Mouse (Mus musculus): ENCODE results near the gene Acat2. TPM values are rescaled to one million over a fixed set of nuclear protein-coding genes. Genes with fewer than 3 reads are reported as not detected.
A peak's percentile ranks its signal among the peaks of the same experiment; 100 is the strongest.
"Not testable (repeated sequence)": the region's sequence is repeated elsewhere in the genome, so short reads cannot be mapped to it uniquely, and the experiment has no call there.

The Acat2 gene
- polyA plus RNA-seq, 1 experiment from 2014 or later = 62.7 TPM

- H3K36me3 ChIP-seq (ENCODE audit: control insufficient read depth, insufficient read depth); H3K4me2 ChIP-seq (replicated peaks; ENCODE audit: low read depth); H3K4me3 ChIP-seq (ENCODE audit: low read depth, low read length); H3K9me3 ChIP-seq (ENCODE audit: control insufficient read depth); H3K4me1 ChIP-seq (replicated peaks; ENCODE audit: control insufficient read depth, insufficient read depth, low read length); H3K9ac ChIP-seq (ENCODE audit: low read depth, low read length); H3K27me3 ChIP-seq (replicated peaks; ENCODE audit: control insufficient read depth, insufficient read depth, low read length); ATAC-seq; H3K27ac ChIP-seq (ENCODE audit: low read depth, low read length): not testable (repeated sequence)
- 96% methylated on average over 5 of the region's 5 CpGs for WGBS
- TF ChIP-seq CTCF (IDR thresholded peaks at IDR 0.05; ENCODE audit: low read depth) = peak; percentile 11; the same call in 1 of the 2 replicates
These were observed 41.7 kb upstream of the Acat2 start for GRCm38 (mm10) chr17:13002243-13002642.

- ATAC-seq = no peak
- WGBS = 71% methylated on average over 6 of the region's 6 CpGs
- TF ChIP-seq CTCF (IDR thresholded peaks at IDR 0.05; ENCODE audit: low read depth) = no peak
- no peak overlapping the region for H3K9ac ChIP-seq (ENCODE audit: low read depth, low read length)
- no peak overlapping the region for H3K27ac ChIP-seq (ENCODE audit: low read depth, low read length)
- no peaks in the 10 kb centered on the region for H3K27me3 ChIP-seq (replicated peaks; ENCODE audit: control insufficient read depth, insufficient read depth, low read length)
- no peak overlapping the region for H3K4me3 ChIP-seq (ENCODE audit: low read depth, low read length)
- H3K36me3 ChIP-seq (ENCODE audit: control insufficient read depth, insufficient read depth) = no peaks in the 10 kb centered on the region
- no peaks in the 10 kb centered on the region for H3K4me1 ChIP-seq (replicated peaks; ENCODE audit: control insufficient read depth, insufficient read depth, low read length)
- H3K4me2 ChIP-seq (replicated peaks; ENCODE audit: low read depth) = no peak overlapping the region
- no peaks in the 10 kb centered on the region for H3K9me3 ChIP-seq (ENCODE audit: control insufficient read depth)
These were observed 38.5 kb upstream of the Acat2 start for GRCm38 (mm10) chr17:12999069-12999468.

DNA sequence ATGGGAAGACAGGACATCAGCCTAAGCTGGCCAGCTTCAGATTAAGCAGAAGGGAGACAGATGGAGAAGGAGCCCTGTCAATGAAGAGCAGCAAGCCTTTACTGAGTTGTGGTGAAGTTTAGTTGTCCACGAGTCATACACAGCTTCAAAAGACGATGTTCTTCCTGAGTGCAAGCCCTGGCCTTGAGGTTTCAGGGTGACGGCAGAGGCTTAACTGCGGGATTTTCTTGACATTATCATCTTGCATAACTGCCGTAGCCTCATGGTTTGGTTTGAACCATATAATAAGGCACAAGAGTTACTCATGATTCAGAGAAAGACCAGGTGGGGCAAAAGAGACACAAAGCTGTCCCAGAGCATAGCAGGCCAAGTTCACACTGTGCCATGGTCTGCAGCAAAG is 37.3 kb upstream of the Acat2 start:
- Histone ChIP-seq H3K27ac (ENCODE audit: low read depth, low read length) (no peak overlapping the region), H3K9me3 (ENCODE audit: control insufficient read depth) (no peaks in the 10 kb centered on the region), H3K4me3 (ENCODE audit: low read depth, low read length) (no peak overlapping the region), H3K36me3 (ENCODE audit: control insufficient read depth, insufficient read depth) (no peaks in the 10 kb centered on the region), H3K27me3 (replicated peaks; ENCODE audit: control insufficient read depth, insufficient read depth, low read length) (no peaks in the 10 kb centered on the region), H3K4me1 (replicated peaks; ENCODE audit: control insufficient read depth, insufficient read depth, low read length) (no peaks in the 10 kb centered on the region), H3K4me2 (replicated peaks; ENCODE audit: low read depth) (no peak overlapping the region), H3K9ac (ENCODE audit: low read depth, low read length) (no peak overlapping the region)
- 90% methylated on average over 5 of the region's 5 CpGs for WGBS
- no peak for TF ChIP-seq CTCF (IDR thresholded peaks at IDR 0.05; ENCODE audit: low read depth)
- no peak for ATAC-seq

GRCm38 (mm10) chr17:12996345-12996744 is 35.8 kb upstream of the Acat2 start:
- Histone ChIP-seq H3K4me3 (ENCODE audit: low read depth, low read length) (no peak overlapping the region), H3K4me1 (replicated peaks; ENCODE audit: control insufficient read depth, insufficient read depth, low read length) (no peaks in the 10 kb centered on the region), H3K4me2 (replicated peaks; ENCODE audit: low read depth) (no peak overlapping the region), H3K9ac (ENCODE audit: low read depth, low read length) (no peak overlapping the region), H3K36me3 (ENCODE audit: control insufficient read depth, insufficient read depth) (no peaks in the 10 kb centered on the region), H3K27ac (ENCODE audit: low read depth, low read length) (no peak overlapping the region), H3K27me3 (replicated peaks; ENCODE audit: control insufficient read depth, insufficient read depth, low read length) (no peaks in the 10 kb centered on the region), H3K9me3 (ENCODE audit: control insufficient read depth) (no peaks in the 10 kb centered on the region)
- 28% methylated on average over 3 of the region's 3 CpGs for WGBS
- no peak for ATAC-seq
- peak; percentile 80 for TF ChIP-seq CTCF (IDR thresholded peaks at IDR 0.05; ENCODE audit: low read depth)

DNA sequence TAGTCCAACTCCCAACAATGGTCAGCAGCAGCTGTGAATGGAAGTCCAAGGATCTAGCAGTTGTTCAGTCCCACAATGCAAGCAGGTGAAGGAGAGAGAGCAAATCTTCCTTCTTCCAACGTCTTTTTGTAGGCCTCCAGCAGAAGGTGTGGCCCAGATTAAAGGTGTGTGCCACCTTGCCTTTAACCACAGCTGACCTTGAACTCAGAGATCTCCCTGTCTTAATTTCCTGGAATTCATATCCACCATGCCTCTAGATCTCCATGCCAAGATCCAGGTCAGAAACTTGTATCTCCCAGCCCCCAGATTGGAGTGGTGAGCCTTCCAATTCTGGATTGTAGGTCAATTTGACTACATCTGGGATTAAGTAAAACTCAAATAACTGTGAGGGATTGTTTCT is 33.5 kb upstream of the Acat2 start, which contains the start of gene Wtap:
Gene Wtap (minus strand): TSS at position 101 of the 400 bp plus-strand sequence.
- 52% methylated on average over 1 of the region's 1 CpGs for WGBS
- peak within 1 kb of the TSS; percentile 100 for H3K4me3 ChIP-seq (ENCODE audit: low read depth, low read length)
- H3K9me3 ChIP-seq (ENCODE audit: control insufficient read depth) = no peaks in the 10 kb centered on the region
- no peak for TF ChIP-seq CTCF (IDR thresholded peaks at IDR 0.05; ENCODE audit: low read depth)
- H3K4me1 ChIP-seq (replicated peaks; ENCODE audit: control insufficient read depth, insufficient read depth, low read length) = no peaks in the 10 kb centered on the region
- peak within 1 kb of the TSS; percentile 72 for H3K4me2 ChIP-seq (replicated peaks; ENCODE audit: low read depth)
- H3K27ac ChIP-seq (ENCODE audit: low read depth, low read length) = 0 out of 2 replicates have a peak within 1 kb of the TSS, but pooled peaks have one; percentile 100
- no peaks in the 10 kb centered on the region for H3K36me3 ChIP-seq (ENCODE audit: control insufficient read depth, insufficient read depth)
- H3K9ac ChIP-seq (ENCODE audit: low read depth, low read length) = peak within 1 kb of the TSS; percentile 100; the same call in 1 of the 2 replicates
- H3K27me3 ChIP-seq (replicated peaks; ENCODE audit: control insufficient read depth, insufficient read depth, low read length) = no peaks in the 10 kb centered on the region
- ATAC-seq = no peak

GRCm38 (mm10) chr17:12992470-12992991 is 32.0 kb upstream of the Acat2 start:
- H3K4me3 ChIP-seq (ENCODE audit: low read depth, low read length) = peak overlapping the region; percentile 100
- no peaks in the 10 kb centered on the region for H3K36me3 ChIP-seq (ENCODE audit: control insufficient read depth, insufficient read depth)
- H3K4me2 ChIP-seq (replicated peaks; ENCODE audit: low read depth) = peak overlapping the region; percentile 72
- TF ChIP-seq CTCF (IDR thresholded peaks at IDR 0.05; ENCODE audit: low read depth) = no peak
- peak; percentile 90 for ATAC-seq
- peak overlapping the region; percentile 100 for H3K27ac ChIP-seq (ENCODE audit: low read depth, low read length)
- no peaks in the 10 kb centered on the region for H3K4me1 ChIP-seq (replicated peaks; ENCODE audit: control insufficient read depth, insufficient read depth, low read length)
- no peaks in the 10 kb centered on the region for H3K9me3 ChIP-seq (ENCODE audit: control insufficient read depth)
- WGBS = under 1% methylated on average over 46 of the region's 51 CpGs
- H3K9ac ChIP-seq (ENCODE audit: low read depth, low read length) = peak overlapping the region; percentile 100
- H3K27me3 ChIP-seq (replicated peaks; ENCODE audit: control insufficient read depth, insufficient read depth, low read length) = no peaks in the 10 kb centered on the region
